Mouse (Mus musculus): Measurements from ENCODE around the gene Cyp2j5.
"Not testable (repeated sequence)": the region's sequence is repeated elsewhere in the genome, so short reads cannot be mapped to it uniquely, and the experiment has no call there.

Gene Cyp2j5

GRCm38 (mm10) chr4:96663991-96664390, at the start of gene Cyp2j5:
Cyp2j5 (minus strand) TSS chr4:96664154.
- no peak for DNase-seq (ENCODE audit: low spot score in 2 of 2)

GRCm38 (mm10) chr4:96705281-96705951, 41.5 kb upstream of the Cyp2j5 start:
- DNase-seq (ENCODE audit: low spot score in 2 of 2), result no peak

- DNase-seq (ENCODE audit: low spot score in 2 of 2), result no peak
Measured at GRCm38 (mm10) chr4:96698218-96698561, 34.2 kb upstream of the Cyp2j5 start.

GRCm38 (mm10) chr4:96697511-96698217, 33.7 kb upstream of the Cyp2j5 start:
- no peak for DNase-seq (ENCODE audit: low spot score in 2 of 2)

- peak in 1 of 2 experiments; percentile 61 for DNase-seq (ENCODE audit: low spot score in 2 of 2)
Measured at GRCm38 (mm10) chr4:96696614-96697360, 32.8 kb upstream of the Cyp2j5 start.

- DNase-seq (ENCODE audit: low spot score in 2 of 2), result no peak
Measured at GRCm38 (mm10) chr4:96687358-96687803, 23.4 kb upstream of the Cyp2j5 start.

- DNase-seq (ENCODE audit: low spot score in 2 of 2), result no peak
Measured at GRCm38 (mm10) chr4:96683474-96683873, 19.5 kb upstream of the Cyp2j5 start.

GRCm38 (mm10) chr4:96680966-96681365, 17.0 kb upstream of the Cyp2j5 start:
- DNase-seq (ENCODE audit: low spot score in 2 of 2), result no peak

- DNase-seq (ENCODE audit: low spot score in 2 of 2), result peak in 1 of 2 experiments; percentile 60
Measured at GRCm38 (mm10) chr4:96680233-96680632, 16.3 kb upstream of the Cyp2j5 start.

GRCm38 (mm10) chr4:96664668-96665454, 907 bp upstream of the Cyp2j5 start:
- DNase-seq (ENCODE audit: low spot score in 2 of 2), result no peak

- no peak for DNase-seq (ENCODE audit: low spot score in 2 of 2)
Measured at GRCm38 (mm10) chr4:96635455-96635854, 28.5 kb downstream of the Cyp2j5 start.

- DNase-seq (ENCODE audit: low spot score in 2 of 2), result no peak
Measured at GRCm38 (mm10) chr4:96622474-96622873, 41.5 kb downstream of the Cyp2j5 start.

- DNase-seq (ENCODE audit: low spot score in 2 of 2), result peak; percentile 52 to 62
Measured at GRCm38 (mm10) chr4:96591791-96592150, 72.2 kb downstream of the Cyp2j5 start.

GRCm38 (mm10) chr4:96590911-96591790, 72.8 kb downstream of the Cyp2j5 start, which contains the start of gene Cyp2j9:
Cyp2j9 (minus strand) TSS chr4:96591578.
- peak; percentile 66 to 68 for DNase-seq (ENCODE audit: low spot score in 2 of 2)

- no peak for DNase-seq (ENCODE audit: low spot score in 2 of 2)
Measured at GRCm38 (mm10) chr4:96581425-96582088, 82.4 kb downstream of the Cyp2j5 start.

- DNase-seq (ENCODE audit: low spot score in 2 of 2), result not testable (repeated sequence)
Measured at GRCm38 (mm10) chr4:96580351-96580750, 83.6 kb downstream of the Cyp2j5 start.

All from urinary bladder, postnatal 4 days (tissue).